Mouse (Mus musculus) spleen, adult 2 months (tissue): Measurements from ENCODE around the gene Mtr. TPM values are rescaled to one million over a fixed set of nuclear protein-coding genes. Genes with fewer than 3 reads are reported as not detected.

Source experiments
- DNase-seq, 2 experiments: peaks; one replicate each; pipeline versions ENCODE4 v3.0.0 to v3.0.0-alpha.2; 2012 to 2021; ENCODE audit warnings: low spot score in 2 of 2, low read depth in 1 of 2
- H3K27ac ChIP-seq: fragments of 200-500 bp; 2 replicates; pipeline ENCODE4 v1.5.1; 2012; ENCODE audit warnings: low read length, inconsistent platforms; ENCODE audit not compliant: insufficient read depth
- H3K27me3 ChIP-seq: fragments of 200-500 bp; 2 replicates; pipeline ENCODE4 v1.6.1; 2012; ENCODE audit warnings: mild to moderate bottlenecking, moderate library complexity, low read length, inconsistent platforms; ENCODE audit not compliant: control insufficient read depth, insufficient read depth
- H3K36me3 ChIP-seq: fragments of 200-500 bp; 2 replicates; pipeline ENCODE4 v1.6.1; 2012; ENCODE audit warnings: mild to moderate bottlenecking, low read length, inconsistent platforms; ENCODE audit not compliant: control insufficient read depth, insufficient read depth
- H3K4me1 ChIP-seq: fragments of 200-500 bp; 2 replicates; pipeline ENCODE4 v1.6.1; 2011; ENCODE audit warnings: inconsistent platforms; ENCODE audit not compliant: control insufficient read depth, insufficient read depth, insufficient read length
- H3K4me3 ChIP-seq: fragments of 200-500 bp; 2 replicates; pipeline ENCODE4 v1.5.1; 2011; ENCODE audit warnings: mild to moderate bottlenecking, inconsistent platforms; ENCODE audit not compliant: insufficient read depth, insufficient read length; ENCODE audit errors: extremely low read depth
- CTCF ChIP-seq: fragments of 200-500 bp; IDR thresholded peaks from 2 replicates; pipeline ENCODE4 v1.5.1; 2011; ENCODE audit warnings: mild to moderate bottlenecking, inconsistent platforms; ENCODE audit not compliant: insufficient read depth, insufficient read length, insufficient replicate concordance; ENCODE audit errors: extremely low read depth
- POLR2A ChIP-seq: fragments of 200-500 bp; IDR thresholded peaks from 2 replicates; pipeline ENCODE4 v1.6.1; 2011; ENCODE audit warnings: low read depth, low read length, inconsistent platforms
- WGBS: fragments of 180-500 bp; shearing (Covaris S2); methylation state at CpG from one replicate; pipeline ENCODE4 v1.1.7; 2018; 5-methylcytosine and 5-hydroxymethylcytosine counted together
- polyA plus RNA-seq: library from polyadenylated mRNA; depleted of rRNA; stranded (reverse); fragments of >200 nt; gene quantifications from 2 replicates; pipeline ENCODE4 v1.2.3, GENCODE M21; 2012; rRNA removed

The Mtr gene
- 7.5 and 7.9 TPM in 2 replicates for polyA plus RNA-seq

DNA sequence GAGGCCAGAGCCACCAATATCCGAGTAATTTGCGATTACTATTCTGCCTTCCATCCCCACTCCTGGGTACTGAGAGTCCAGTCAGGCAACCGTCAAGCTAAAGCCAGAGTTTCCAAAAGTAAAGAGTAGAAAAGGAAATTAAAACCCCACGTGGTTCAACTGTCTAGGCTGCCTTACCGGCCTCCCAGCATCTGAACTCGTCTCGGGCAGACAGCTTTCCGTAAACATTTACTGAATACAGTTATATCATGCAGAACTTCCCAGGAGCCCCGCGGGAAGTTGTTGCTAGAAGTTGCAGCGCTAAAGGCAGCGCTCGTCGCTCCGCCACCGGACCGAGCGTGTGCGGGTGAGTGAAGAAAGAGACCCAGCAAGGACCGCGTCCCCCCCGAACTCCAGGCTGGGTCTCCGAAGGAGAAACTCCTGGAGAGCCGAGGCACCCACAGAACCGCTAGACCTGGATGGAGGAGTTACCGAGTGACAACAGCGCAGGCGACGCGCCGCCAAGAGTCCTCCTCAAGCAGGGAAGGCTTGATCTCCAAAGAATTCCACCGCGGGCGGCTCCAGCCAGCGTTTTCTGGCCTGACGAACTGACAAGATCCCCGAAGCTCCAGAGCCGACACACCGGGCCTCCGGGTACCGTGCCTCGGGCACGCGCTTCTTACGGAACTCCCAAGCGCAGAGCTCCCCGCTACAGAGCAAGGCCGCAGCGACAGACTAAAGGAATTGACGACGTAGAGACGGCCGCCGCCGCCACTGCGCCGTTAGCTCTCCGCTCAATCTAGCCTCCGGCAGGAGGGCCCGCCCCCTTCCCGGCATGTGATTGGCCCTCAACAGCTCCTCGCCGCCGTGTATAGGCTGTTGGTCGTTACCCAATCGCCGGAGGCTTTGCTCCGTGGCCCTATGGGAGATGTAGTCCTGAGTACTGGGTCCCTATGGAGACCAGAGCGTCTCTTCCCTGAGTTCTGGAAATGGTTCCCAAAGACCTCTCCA, at the start of gene Mtr:
Mtr (minus strand) TSS at position 723 of the 990 bp plus-strand sequence.
- Histone ChIP-seq H3K4me3 (peak within 1 kb of the TSS; percentile 92), H3K4me1 (peaks cover 2% of the 10 kb centered on the region; the same call in 1 of the 2 replicates), H3K27ac (peak within 1 kb of the TSS; percentile 82), H3K27me3 (no peaks in the 10 kb centered on the region), H3K36me3 (peaks cover 1% of the 10 kb centered on the region)
- under 1% methylated on average over 69 of the region's 69 CpGs for WGBS
- peak; percentile 75 to 95 for DNase-seq
- no peak for TF ChIP-seq CTCF
- peak; percentile 81 for TF ChIP-seq POLR2A

DNA sequence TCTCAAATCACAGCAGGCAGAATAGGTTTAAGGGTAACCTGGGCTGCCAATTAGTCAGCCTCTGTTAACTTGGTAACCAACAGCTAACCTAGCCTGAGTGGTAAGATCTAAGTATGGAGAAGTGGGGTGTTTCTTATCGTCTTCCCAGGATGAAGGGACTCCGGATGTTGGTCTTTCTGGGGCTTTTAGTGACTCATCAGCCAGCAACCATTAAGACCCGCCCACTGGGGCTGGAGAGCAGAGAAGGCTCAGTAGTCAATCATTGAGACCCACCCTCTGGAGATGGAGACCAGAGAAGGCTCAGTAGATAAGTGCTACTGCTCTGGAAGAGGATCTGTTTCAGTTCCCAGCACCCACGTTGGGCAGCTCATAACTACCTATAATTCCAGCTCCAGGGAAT, 49.4 kb upstream of the Mtr start:
- no peak overlapping the region for H3K27ac ChIP-seq
- H3K4me3 ChIP-seq = no peak overlapping the region
- 81% methylated on average over 4 of the region's 4 CpGs for WGBS
- H3K27me3 ChIP-seq = no peaks in the 10 kb centered on the region
- no peaks in the 10 kb centered on the region for H3K4me1 ChIP-seq
- no peaks in the 10 kb centered on the region for H3K36me3 ChIP-seq
- TF ChIP-seq POLR2A (no peak), CTCF (no peak)
- no peak for DNase-seq

- no peak for TF ChIP-seq CTCF
- TF ChIP-seq POLR2A = no peak
- no peak overlapping the region for H3K4me3 ChIP-seq
These were observed 47.6 kb upstream of the Mtr start for GRCm38 (mm10) chr13:12305540-12305939.

GRCm38 (mm10) chr13:12304991-12305390, 47.1 kb upstream of the Mtr start:
- TF ChIP-seq POLR2A = no peak
- TF ChIP-seq CTCF = no peak

More at GRCm38 (mm10) chr13:12305540-12305939, 47.6 kb upstream of the Mtr start:
- no peak for DNase-seq
- no peaks in the 10 kb centered on the region for H3K36me3 ChIP-seq
- WGBS = 86% methylated on average over 8 of the region's 8 CpGs
- no peaks in the 10 kb centered on the region for H3K27me3 ChIP-seq
- no peak overlapping the region for H3K27ac ChIP-seq
- no peaks in the 10 kb centered on the region for H3K4me1 ChIP-seq

GRCm38 (mm10) chr13:12297777-12298176, 39.9 kb upstream of the Mtr start:
- no peaks in the 10 kb centered on the region for H3K36me3 ChIP-seq
- 86% methylated on average over 6 of the region's 6 CpGs for WGBS
- no peaks in the 10 kb centered on the region for H3K4me1 ChIP-seq
- DNase-seq = no peak
- no peaks in the 10 kb centered on the region for H3K27me3 ChIP-seq
- no peak overlapping the region for H3K4me3 ChIP-seq
- no peak overlapping the region for H3K27ac ChIP-seq
- TF ChIP-seq POLR2A (no peak), CTCF (no peak)

More at GRCm38 (mm10) chr13:12304991-12305390, 47.1 kb upstream of the Mtr start:
- H3K27me3 ChIP-seq = no peaks in the 10 kb centered on the region
- H3K27ac ChIP-seq = no peak overlapping the region
- no peaks in the 10 kb centered on the region for H3K36me3 ChIP-seq
- no peak for DNase-seq
- H3K4me3 ChIP-seq = no peak overlapping the region
- 92% methylated on average over 5 of the region's 5 CpGs for WGBS
- H3K4me1 ChIP-seq = no peaks in the 10 kb centered on the region

GRCm38 (mm10) chr13:12296701-12297100, 38.8 kb upstream of the Mtr start:
- Histone ChIP-seq H3K36me3 (no peaks in the 10 kb centered on the region), H3K4me3 (no peak overlapping the region), H3K27ac (no peak overlapping the region), H3K27me3 (no peaks in the 10 kb centered on the region), H3K4me1 (no peaks in the 10 kb centered on the region)
- no peak for TF ChIP-seq POLR2A
- TF ChIP-seq CTCF = no peak
- 91% methylated on average over 3 of the region's 3 CpGs for WGBS
- no peak for DNase-seq

GRCm38 (mm10) chr13:12293810-12294209, 35.9 kb upstream of the Mtr start:
- Histone ChIP-seq H3K27me3 (no peaks in the 10 kb centered on the region), H3K4me3 (no peak overlapping the region), H3K27ac (no peak overlapping the region), H3K4me1 (no peaks in the 10 kb centered on the region), H3K36me3 (no peaks in the 10 kb centered on the region)
- DNase-seq = no peak
- WGBS = 96% methylated on average over 7 of the region's 7 CpGs
- TF ChIP-seq CTCF = no peak
- no peak for TF ChIP-seq POLR2A
